ENCODE assay signal across 16 mouse cellular contexts in the genomic region with DNA sequence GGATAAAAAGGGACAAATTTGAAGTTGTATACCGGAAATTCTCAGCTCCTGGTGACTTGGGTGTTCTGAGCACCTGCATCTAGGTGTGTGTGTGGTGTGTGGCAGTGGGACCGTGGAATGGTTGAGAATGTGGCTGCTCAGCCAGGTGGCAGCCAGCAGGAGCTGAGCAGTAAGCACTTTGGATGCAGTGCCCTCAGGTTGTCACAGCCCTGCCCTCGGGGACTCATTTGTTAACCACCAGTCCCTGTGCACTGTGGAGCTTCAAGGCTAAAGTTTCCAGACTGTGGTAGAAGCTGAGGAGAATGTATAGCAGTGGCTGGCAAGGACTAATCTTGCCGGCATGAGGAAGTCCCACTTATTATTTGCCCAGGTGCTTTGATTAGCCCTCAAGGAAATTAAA. TPM values are rescaled to one million over a fixed set of nuclear protein-coding genes. Genes with fewer than 3 reads are reported as not detected.
DNase-seq lines count a peak whose midpoint lies in the region; ATAC-seq and TF ChIP-seq lines count a peak whose summit lies in the region.
"Had no signal": no experiment of that assay in that cellular context is flagged by ENCODE, and none has a peak within 500 bp of the region (broad histone marks: within the 10 kb centered on the region; RNA-seq: fewer than 3 reads in every experiment).

No protein-coding gene starts in this region.

- peaks cover 4% of the 10 kb centered on the region; the same call in 1 of the 2 replicates for H3K4me1 ChIP-seq in lung, postnatal 0 days (ENCODE audit: insufficient read depth, low read depth, low read length)
- H3K4me1 ChIP-seq in intestine, embryonic 15.5 days (replicated peaks): peaks cover 3% of the 10 kb centered on the region; the same call in 1 of the 2 replicates
- H3K4me1 ChIP-seq in stomach, embryonic 15.5 days: peaks cover 6% of the 10 kb centered on the region

- no peaks in the 10 kb centered on the region for H3K27me3 ChIP-seq in lung, postnatal 0 days (replicated peaks; ENCODE audit: insufficient read depth, low read length)
- H3K27me3 ChIP-seq in intestine, embryonic 15.5 days (replicated peaks): no peaks in the 10 kb centered on the region
- H3K27me3 ChIP-seq in stomach, embryonic 15.5 days (replicated peaks): no peaks in the 10 kb centered on the region
- H3K27me3 ChIP-seq: embryonic facial prominence, embryonic 12.5 days; neural tube, embryonic 12.5 days had no signal

- peak; percentile 35 for DNase-seq in kidney, adult 9 months
- no peak for DNase-seq in kidney, adult 11 months
- DNase-seq in lung, postnatal 0 days (ENCODE audit: low spot score): peak; percentile 38
- DNase-seq in lung, postnatal 4 days: no peak
- DNase-seq in adrenal gland, adult 18-20 months (ENCODE audit: low spot score in 2 of 2): no peak
- no peak for DNase-seq in adrenal gland, adult 2 months
- DNase-seq: gastrocnemius, adult 2 months; heart, adult 18-20 months; heart, postnatal 4 days; spleen, adult 18-20 months; thymus, postnatal 4 days had no signal

- H3K9me3 ChIP-seq in lung, postnatal 0 days (ENCODE audit: low read length): no peaks in the 10 kb centered on the region
- no peaks in the 10 kb centered on the region for H3K9me3 ChIP-seq in intestine, embryonic 15.5 days
- H3K9me3 ChIP-seq in stomach, embryonic 15.5 days: no peaks in the 10 kb centered on the region
- H3K9me3 ChIP-seq: embryonic facial prominence, embryonic 12.5 days; neural tube, embryonic 12.5 days had no signal

- H3K4me2 ChIP-seq in lung, postnatal 0 days (replicated peaks; ENCODE audit: low read depth, low read length): no peak overlapping the region
- no peak overlapping the region for H3K4me2 ChIP-seq in intestine, embryonic 15.5 days (replicated peaks)
- H3K4me2 ChIP-seq in stomach, embryonic 15.5 days: no peak overlapping the region
- H3K4me2 ChIP-seq: embryonic facial prominence, embryonic 12.5 days; neural tube, embryonic 12.5 days had no signal

- H3K27ac ChIP-seq in lung, postnatal 0 days (ENCODE audit: low read length): no peak overlapping the region
- no peak overlapping the region for H3K27ac ChIP-seq in intestine, embryonic 15.5 days
- peak overlapping the region; percentile 27 for H3K27ac ChIP-seq in stomach, embryonic 15.5 days
- H3K27ac ChIP-seq: embryonic facial prominence, embryonic 12.5 days; gastrocnemius, adult 2 months; neural tube, embryonic 12.5 days had no signal

- no peaks in the 10 kb centered on the region for H3K36me3 ChIP-seq in lung, postnatal 0 days (ENCODE audit: insufficient read depth, low read length)
- H3K36me3 ChIP-seq in intestine, embryonic 15.5 days: no peaks in the 10 kb centered on the region
- no peaks in the 10 kb centered on the region for H3K36me3 ChIP-seq in stomach, embryonic 15.5 days
- H3K36me3 ChIP-seq: embryonic facial prominence, embryonic 12.5 days; neural tube, embryonic 12.5 days had no signal

- ATAC-seq in lung, postnatal 0 days: peak; percentile 32; the same call in 1 of the 2 replicates
- peak; percentile 73 for ATAC-seq in intestine, embryonic 15.5 days
- ATAC-seq in stomach, embryonic 15.5 days (ENCODE audit: insufficient read depth, low FRiP score, low read depth): peak; percentile 77
- ATAC-seq: hindbrain, embryonic 16.5 days had no signal

- 53% methylated on average over 4 of the region's 4 CpGs for WGBS in lung, postnatal 0 days
- 69% methylated on average over 4 of the region's 4 CpGs for WGBS in intestine, embryonic 15.5 days
- 64% methylated on average over 4 of the region's 4 CpGs for WGBS in stomach, embryonic 15.5 days

- no peak overlapping the region for H3K9ac ChIP-seq in lung, postnatal 0 days (replicated peaks; ENCODE audit: low read depth)
- H3K9ac ChIP-seq in intestine, embryonic 15.5 days: no peak overlapping the region
- H3K9ac ChIP-seq in stomach, embryonic 15.5 days: no peak overlapping the region
- H3K9ac ChIP-seq: embryonic facial prominence, embryonic 12.5 days; neural tube, embryonic 12.5 days had no signal

- no peak for TF ChIP-seq EP300 in lung, postnatal 0 days (IDR thresholded peaks at IDR 0.05)

- no peak overlapping the region for H3K4me3 ChIP-seq in lung, postnatal 0 days (ENCODE audit: low read depth, low read length)
- H3K4me3 ChIP-seq in intestine, embryonic 15.5 days (replicated peaks): no peak overlapping the region
- H3K4me3 ChIP-seq in stomach, embryonic 15.5 days (replicated peaks): no peak overlapping the region
- H3K4me3 ChIP-seq: embryonic facial prominence, embryonic 12.5 days; gastrocnemius, adult 2 months; neural tube, embryonic 12.5 days had no signal

- TF ChIP-seq CTCF in lung, postnatal 0 days (IDR thresholded peaks at IDR 0.05): no peak

RNA-seq across cellular contexts. Expression of a gene that starts 7.2 kb away (rescaled TPM):
- 14.8 and 18.0 TPM in 2 replicates for polyA plus RNA-seq in lung, postnatal 0 days (2015; fragmentation: Nextera tagmentation; extraction: Ambion mirVana)
- 17.4 and 19.6 TPM in 2 replicates for polyA plus RNA-seq in intestine, embryonic 15.5 days (2015; fragmentation: Nextera tagmentation; extraction: Ambion mirVana)
- polyA plus RNA-seq in stomach, embryonic 15.5 days (2015; fragmentation: Nextera tagmentation; extraction: Ambion mirVana): 27.2 and 30.4 TPM in 2 replicates
- total RNA-seq in adrenal gland, adult 18-20 months (2021): 10 to 100 TPM; 49.1 to 51.9 TPM
- total RNA-seq in adrenal gland, adult 2 months (2021): 10 to 100 TPM; 55.4 to 65.8 TPM
- polyA plus RNA-seq in adrenal gland, adult 2 months (2012; rRNA removed): 36.8 and 47.0 TPM in 2 replicates

RNA-seq across cellular contexts. Expression of a gene that starts 7.3 kb away (rescaled TPM):
- 0.68 and 1.6 TPM in 2 replicates for polyA plus RNA-seq in lung, postnatal 0 days (2015; fragmentation: Nextera tagmentation; extraction: Ambion mirVana)
- 0.88 and 0.90 TPM in 2 replicates for polyA plus RNA-seq in intestine, embryonic 15.5 days (2015; fragmentation: Nextera tagmentation; extraction: Ambion mirVana)
- polyA plus RNA-seq in stomach, embryonic 15.5 days (2015; fragmentation: Nextera tagmentation; extraction: Ambion mirVana): 0.89 and 1.3 TPM in 2 replicates
- total RNA-seq in adrenal gland, adult 18-20 months (2021): 1 to 10 TPM; 1.4 to 1.5 TPM
- 1 to 10 TPM; 1.1 to 1.3 TPM for total RNA-seq in adrenal gland, adult 2 months (2021)
- polyA plus RNA-seq in adrenal gland, adult 2 months (2012; rRNA removed): 0.02 and 0.06 TPM in 2 replicates

Comparison
In these comparisons a context has a peak if more than half of its experiments do, and no peak if none do; other contexts are left out.
1. DNase-seq: peak in kidney, adult 9 months (single experiment) and lung, postnatal 0 days (single experiment); none in kidney, adult 11 months (single experiment), lung, postnatal 4 days (0 of 2), adrenal gland, adult 18-20 months (0 of 2) and adrenal gland, adult 2 months (single experiment).
2. Peak in every context shown above with its lines, with median percentiles within 50 percentile points of each other: ATAC-seq.